Mouse (Mus musculus) activated CD4-positive, CD25-positive, alpha-beta regulatory T cell, adult 9 weeks (primary cell): ENCODE data around the gene Gm20812. TPM values are rescaled to one million over a fixed set of nuclear protein-coding genes. Genes with fewer than 3 reads are reported as not detected.

Experiments
- polyA plus RNA-seq: library from polyadenylated mRNA; unstranded; fragments of 100-300 nt; shearing (Covaris generic); gene quantifications from one replicate; pipeline ENCODE4 v1.2.1, GENCODE M21; 2017

Gm20812 gene
- polyA plus RNA-seq: not detected

DNA sequence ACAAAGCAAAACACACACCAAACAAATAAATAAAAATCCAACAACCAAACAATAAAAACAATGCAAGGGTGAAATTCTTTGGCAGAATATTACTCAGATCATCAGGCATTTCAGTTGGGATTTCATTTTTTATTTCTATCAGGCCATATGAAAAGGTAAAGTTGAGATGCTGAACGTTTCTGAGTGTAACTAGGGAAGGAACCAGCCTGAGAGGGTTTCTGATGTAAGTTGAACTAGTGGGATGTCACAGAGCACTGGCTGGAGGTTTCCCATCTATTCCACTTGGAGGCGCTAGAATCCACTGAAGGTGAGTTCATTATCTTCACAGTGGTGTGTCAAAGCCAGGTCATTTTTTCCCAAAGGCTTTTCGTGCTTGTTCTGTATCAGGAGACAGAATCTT, at the start of gene Gm20812:
Gm20812 (plus strand) TSS at position 301 of the 400 bp plus-strand sequence.

Other genes with a start within 250 kb of the Gm20812 start
- gene Gm29554, start 108.0 kb upstream of the Gm20812 start, polyA plus RNA-seq: not detected